Mouse (Mus musculus): ENCODE results near the gene Ndufa8. TPM values are rescaled to one million over a fixed set of nuclear protein-coding genes. Genes with fewer than 3 reads are reported as not detected.

The Ndufa8 gene
- polyA plus RNA-seq, 1 experiment from 2014 or later = 351 TPM

- no peak for ATAC-seq
- no peak overlapping the region for H3K27ac ChIP-seq (ENCODE audit: low read length)
- H3K9ac ChIP-seq (ENCODE audit: low read depth, low read length) = no peak overlapping the region
- no peaks in the 10 kb centered on the region for H3K27me3 ChIP-seq (replicated peaks; ENCODE audit: control insufficient read depth, insufficient read depth, low read length)
- no peaks in the 10 kb centered on the region for H3K36me3 ChIP-seq (ENCODE audit: control insufficient read depth, insufficient read depth, low read length)
- 48% methylated on average over 1 of the region's 1 CpGs for WGBS
- no peak overlapping the region for H3K4me2 ChIP-seq (ENCODE audit: low read depth, low read length)
- H3K4me1 ChIP-seq (ENCODE audit: control insufficient read depth, insufficient read depth, low read length) = no peaks in the 10 kb centered on the region
- no peaks in the 10 kb centered on the region for H3K9me3 ChIP-seq (ENCODE audit: control insufficient read depth, low read length)
- H3K4me3 ChIP-seq (ENCODE audit: low read length) = no peak overlapping the region
Observed at GRCm38 (mm10) chr2:36000390-36000789, 48.8 kb downstream of the Ndufa8 start.

GRCm38 (mm10) chr2:35999212-35999611 is 50.0 kb downstream of the Ndufa8 start:
- H3K4me2 ChIP-seq (ENCODE audit: low read depth, low read length) = no peak overlapping the region
- no peaks in the 10 kb centered on the region for H3K9me3 ChIP-seq (ENCODE audit: control insufficient read depth, low read length)
- no peaks in the 10 kb centered on the region for H3K4me1 ChIP-seq (ENCODE audit: control insufficient read depth, insufficient read depth, low read length)
- no peaks in the 10 kb centered on the region for H3K27me3 ChIP-seq (replicated peaks; ENCODE audit: control insufficient read depth, insufficient read depth, low read length)
- H3K4me3 ChIP-seq (ENCODE audit: low read length) = no peak overlapping the region
- no peak overlapping the region for H3K27ac ChIP-seq (ENCODE audit: low read length)
- no peak overlapping the region for H3K9ac ChIP-seq (ENCODE audit: low read depth, low read length)
- ATAC-seq = no peak
- no peaks in the 10 kb centered on the region for H3K36me3 ChIP-seq (ENCODE audit: control insufficient read depth, insufficient read depth, low read length)

GRCm38 (mm10) chr2:35998416-35998815 is 50.8 kb downstream of the Ndufa8 start:
- Histone ChIP-seq H3K4me3 (ENCODE audit: low read length) (no peak overlapping the region), H3K4me2 (ENCODE audit: low read depth, low read length) (no peak overlapping the region), H3K9ac (ENCODE audit: low read depth, low read length) (no peak overlapping the region), H3K36me3 (ENCODE audit: control insufficient read depth, insufficient read depth, low read length) (no peaks in the 10 kb centered on the region), H3K27ac (ENCODE audit: low read length) (no peak overlapping the region), H3K4me1 (ENCODE audit: control insufficient read depth, insufficient read depth, low read length) (no peaks in the 10 kb centered on the region), H3K27me3 (replicated peaks; ENCODE audit: control insufficient read depth, insufficient read depth, low read length) (no peaks in the 10 kb centered on the region), H3K9me3 (ENCODE audit: control insufficient read depth, low read length) (no peaks in the 10 kb centered on the region)
- ATAC-seq = no peak
- WGBS = 82% methylated on average over 5 of the region's 5 CpGs

GRCm38 (mm10) chr2:35996753-35997152 is 52.5 kb downstream of the Ndufa8 start:
- no peak overlapping the region for H3K9ac ChIP-seq (ENCODE audit: low read depth, low read length)
- no peaks in the 10 kb centered on the region for H3K36me3 ChIP-seq (ENCODE audit: control insufficient read depth, insufficient read depth, low read length)
- no peak overlapping the region for H3K4me2 ChIP-seq (ENCODE audit: low read depth, low read length)
- no peaks in the 10 kb centered on the region for H3K4me1 ChIP-seq (ENCODE audit: control insufficient read depth, insufficient read depth, low read length)
- no peak overlapping the region for H3K27ac ChIP-seq (ENCODE audit: low read length)
- no peak for ATAC-seq
- 76% methylated on average over 2 of the region's 2 CpGs for WGBS
- no peaks in the 10 kb centered on the region for H3K27me3 ChIP-seq (replicated peaks; ENCODE audit: control insufficient read depth, insufficient read depth, low read length)
- H3K9me3 ChIP-seq (ENCODE audit: control insufficient read depth, low read length) = no peaks in the 10 kb centered on the region
- no peak overlapping the region for H3K4me3 ChIP-seq (ENCODE audit: low read length)

GRCm38 (mm10) chr2:35994303-35994702 is 54.9 kb downstream of the Ndufa8 start:
- WGBS = 75% methylated on average over 6 of the region's 6 CpGs
- Histone ChIP-seq H3K4me2 (ENCODE audit: low read depth, low read length) (no peak overlapping the region), H3K27ac (ENCODE audit: low read length) (no peak overlapping the region), H3K27me3 (replicated peaks; ENCODE audit: control insufficient read depth, insufficient read depth, low read length) (no peaks in the 10 kb centered on the region), H3K4me1 (ENCODE audit: control insufficient read depth, insufficient read depth, low read length) (no peaks in the 10 kb centered on the region), H3K36me3 (ENCODE audit: control insufficient read depth, insufficient read depth, low read length) (no peaks in the 10 kb centered on the region), H3K9ac (ENCODE audit: low read depth, low read length) (no peak overlapping the region), H3K9me3 (ENCODE audit: control insufficient read depth, low read length) (no peaks in the 10 kb centered on the region), H3K4me3 (ENCODE audit: low read length) (no peak overlapping the region)
- no peak for ATAC-seq

GRCm38 (mm10) chr2:35993481-35993880 is 55.7 kb downstream of the Ndufa8 start:
- H3K27ac ChIP-seq (ENCODE audit: low read length) = no peak overlapping the region
- no peaks in the 10 kb centered on the region for H3K9me3 ChIP-seq (ENCODE audit: control insufficient read depth, low read length)
- 85% methylated on average over 2 of the region's 2 CpGs for WGBS
- H3K9ac ChIP-seq (ENCODE audit: low read depth, low read length) = no peak overlapping the region
- no peak overlapping the region for H3K4me3 ChIP-seq (ENCODE audit: low read length)
- no peak overlapping the region for H3K4me2 ChIP-seq (ENCODE audit: low read depth, low read length)
- no peaks in the 10 kb centered on the region for H3K4me1 ChIP-seq (ENCODE audit: control insufficient read depth, insufficient read depth, low read length)
- H3K36me3 ChIP-seq (ENCODE audit: control insufficient read depth, insufficient read depth, low read length) = no peaks in the 10 kb centered on the region
- ATAC-seq = no peak
- no peaks in the 10 kb centered on the region for H3K27me3 ChIP-seq (replicated peaks; ENCODE audit: control insufficient read depth, insufficient read depth, low read length)

- Histone ChIP-seq H3K36me3 (ENCODE audit: control insufficient read depth, insufficient read depth, low read length) (no peaks in the 10 kb centered on the region), H3K9ac (ENCODE audit: low read depth, low read length) (no peak overlapping the region), H3K27ac (ENCODE audit: low read length) (no peak overlapping the region), H3K4me3 (ENCODE audit: low read length) (no peak overlapping the region), H3K27me3 (replicated peaks; ENCODE audit: control insufficient read depth, insufficient read depth, low read length) (0 out of 2 replicates have a peak, but pooled peaks cover 2% of the 10 kb centered on the region), H3K9me3 (ENCODE audit: control insufficient read depth, low read length) (no peaks in the 10 kb centered on the region), H3K4me1 (ENCODE audit: control insufficient read depth, insufficient read depth, low read length) (no peaks in the 10 kb centered on the region), H3K4me2 (ENCODE audit: low read depth, low read length) (no peak overlapping the region)
- WGBS = 85% methylated on average over 3 of the region's 3 CpGs
- no peak for ATAC-seq
Observed at GRCm38 (mm10) chr2:35992259-35992658, 56.9 kb downstream of the Ndufa8 start.

Other genes starting within 250 kb of the Ndufa8 start
- gene Ttll11, start 69.5 kb downstream of the Ndufa8 start, polyA plus RNA-seq (2015; fragmentation: Nextera tagmentation; extraction: Ambion mirVana) = 0.10 and 0.18 TPM in 2 replicates
- gene Morn5, start 52 bp upstream of the Ndufa8 start, polyA plus RNA-seq (2015; fragmentation: Nextera tagmentation; extraction: Ambion mirVana) = 0.26 TPM in 1 of 2 replicates, not detected in the other
- 0.98 TPM in 2 replicates for gene Lhx6, start 56.0 kb upstream of the Ndufa8 start, polyA plus RNA-seq (2015; fragmentation: Nextera tagmentation; extraction: Ambion mirVana)
- gene Mrrf, start 87.0 kb upstream of the Ndufa8 start, polyA plus RNA-seq (2015; fragmentation: Nextera tagmentation; extraction: Ambion mirVana) = 32.3 TPM in 2 replicates
- 45.4 and 49.3 TPM in 2 replicates for gene Rbm18, start 87.4 kb upstream of the Ndufa8 start, polyA plus RNA-seq (2015; fragmentation: Nextera tagmentation; extraction: Ambion mirVana)
- 29.1 and 29.8 TPM in 2 replicates for gene Ptgs1, start 181.0 kb upstream of the Ndufa8 start, polyA plus RNA-seq (2015; fragmentation: Nextera tagmentation; extraction: Ambion mirVana)